Mouse (Mus musculus) G1E (cell line): Measurements from ENCODE around the gene Abcd3.

Experiments used
- CTCF ChIP-seq: IDR thresholded peaks from 2 replicates; pipeline ENCODE4 v1.5.1; 2012; ENCODE audit warnings: low read depth, low read length, inconsistent platforms, mixed read lengths
- GATA1 ChIP-seq: IDR thresholded peaks from 2 replicates; pipeline ENCODE4 v1.6.1; 2012; ENCODE audit warnings: borderline replicate concordance, low read length, inconsistent platforms, mixed read lengths
- GATA2 ChIP-seq: IDR thresholded peaks from 2 replicates; pipeline ENCODE4 v1.6.1; 2012; ENCODE audit warnings: low read depth, low read length, inconsistent platforms, borderline replicate concordance
- TAL1 ChIP-seq: conservative IDR thresholded peaks from 2 replicates; pipeline ENCODE4 v1.6.1; 2012; ENCODE audit warnings: low read depth, low read length, inconsistent platforms, mixed read lengths

DNA sequence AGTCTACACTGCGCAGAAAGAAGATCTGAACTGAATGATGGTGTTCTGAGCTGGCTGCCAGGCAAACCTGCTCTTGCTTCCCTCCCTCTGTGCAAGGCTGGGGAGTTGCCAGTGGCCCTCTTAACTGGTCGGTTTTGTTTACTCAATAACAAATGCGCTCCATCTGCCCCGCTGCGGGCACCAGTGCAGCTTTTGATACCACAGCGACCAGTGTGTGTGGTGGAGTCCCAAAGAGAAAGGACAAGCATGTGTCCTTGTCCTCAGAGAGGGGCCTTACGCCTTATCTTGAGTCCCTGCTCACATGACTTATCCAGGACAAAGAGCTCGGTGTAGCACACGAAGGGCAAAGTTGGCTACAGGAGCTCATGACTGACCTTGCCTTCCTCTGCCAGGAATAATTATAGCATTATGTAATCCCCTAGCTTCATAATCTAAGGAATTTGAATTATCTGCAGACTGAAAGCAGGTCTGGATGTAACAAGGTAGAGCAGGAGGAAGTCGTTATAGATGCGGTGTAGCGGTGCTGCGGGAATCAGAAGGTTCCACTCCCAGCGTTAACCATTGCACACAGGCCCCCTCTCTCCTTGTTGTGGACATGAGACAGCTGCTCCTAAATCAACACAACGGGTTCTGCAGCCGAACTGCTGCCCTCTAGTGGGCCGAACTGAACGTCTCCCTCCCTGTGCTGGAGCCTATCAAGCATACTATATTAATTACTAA is 78.9 kb downstream of the Abcd3 start:
- TF ChIP-seq CTCF (peak; percentile 33), GATA1 (no peak), TAL1 (no peak), GATA2 (no peak)
